Mouse (Mus musculus) bone marrow, adult 2 months (tissue): Measurements from ENCODE around the gene Rgs3.

Source experiments
- CTCF ChIP-seq: fragments of 200-500 bp; IDR thresholded peaks from 2 replicates; pipeline ENCODE4 v1.5.1; 2011; ENCODE audit warnings: low read length, control low read depth; ENCODE audit not compliant: control insufficient read depth, insufficient read depth
- POLR2A ChIP-seq: fragments of 200-500 bp; IDR thresholded peaks from 2 replicates; pipeline ENCODE4 v1.6.1; 2011; ENCODE audit warnings: low read depth, mild to moderate bottlenecking, control low read depth, low read length, borderline replicate concordance; ENCODE audit not compliant: control insufficient read depth

DNA sequence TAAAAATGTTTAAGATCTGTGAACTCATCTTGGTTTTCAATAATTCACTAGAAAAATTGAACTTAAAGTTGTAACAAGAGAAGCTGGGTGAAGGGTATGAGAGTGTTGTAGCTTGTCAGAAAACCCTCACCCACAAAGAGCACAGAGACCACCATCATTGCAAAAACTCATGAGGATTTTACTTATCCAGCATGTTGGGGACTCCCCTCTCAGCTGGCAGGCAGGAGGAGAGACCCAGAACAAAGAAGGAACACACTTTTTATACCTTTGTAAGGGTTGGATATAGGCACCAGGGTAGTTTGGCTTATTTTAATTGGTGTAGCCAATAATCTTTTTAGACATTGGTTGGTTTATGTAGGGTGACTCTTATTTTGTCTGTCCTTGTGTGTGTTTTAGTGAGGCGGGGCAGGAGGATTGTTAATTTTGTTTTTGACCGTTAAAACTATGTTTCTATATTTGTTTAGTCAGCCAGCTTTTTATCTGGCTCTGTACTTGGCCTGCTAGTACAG lies 38.7 kb upstream of the Rgs3 start:
- no peak for TF ChIP-seq POLR2A
- TF ChIP-seq CTCF, result no peak
